Mouse (Mus musculus): ENCODE results near the gene Pofut1.

Pofut1 gene

GRCm38 (mm10) chr2:153241250-153242014 lies at the start of gene Pofut1, which contains the start of gene Plagl2:
Gene Pofut1, plus strand, starts transcription at chr2:153241533.
Gene Plagl2, minus strand, starts transcription at chr2:153241426.
- peak; percentile 71 for DNase-seq (ENCODE audit: low spot score)

GRCm38 (mm10) chr2:153194255-153194654 lies 47.1 kb upstream of the Pofut1 start:
- no peak for DNase-seq (ENCODE audit: low spot score)

GRCm38 (mm10) chr2:153198485-153198884 lies 42.8 kb upstream of the Pofut1 start:
- no peak for DNase-seq (ENCODE audit: low spot score)

- DNase-seq (ENCODE audit: low spot score): no peak
These were observed 42.2 kb upstream of the Pofut1 start for GRCm38 (mm10) chr2:153199114-153199513.

- DNase-seq (ENCODE audit: low spot score): no peak
These were observed 38.6 kb upstream of the Pofut1 start for GRCm38 (mm10) chr2:153202766-153203165.

GRCm38 (mm10) chr2:153208149-153208548 lies 33.2 kb upstream of the Pofut1 start:
- no peak for DNase-seq (ENCODE audit: low spot score)

- no peak for DNase-seq (ENCODE audit: low spot score)
These were observed 32.0 kb upstream of the Pofut1 start for GRCm38 (mm10) chr2:153209286-153209685.

GRCm38 (mm10) chr2:153211451-153211850 lies 29.9 kb upstream of the Pofut1 start:
- DNase-seq (ENCODE audit: low spot score): no peak

GRCm38 (mm10) chr2:153213351-153213750 lies 28.0 kb upstream of the Pofut1 start:
- DNase-seq (ENCODE audit: low spot score): no peak

GRCm38 (mm10) chr2:153214771-153215259 lies 26.5 kb upstream of the Pofut1 start:
- no peak for DNase-seq (ENCODE audit: low spot score)

GRCm38 (mm10) chr2:153215421-153215820 lies 25.9 kb upstream of the Pofut1 start:
- no peak for DNase-seq (ENCODE audit: low spot score)

GRCm38 (mm10) chr2:153217826-153218340 lies 23.4 kb upstream of the Pofut1 start:
- no peak for DNase-seq (ENCODE audit: low spot score)

GRCm38 (mm10) chr2:153218516-153218915 lies 22.8 kb upstream of the Pofut1 start:
- DNase-seq (ENCODE audit: low spot score): no peak

GRCm38 (mm10) chr2:153221620-153222019 lies 19.7 kb upstream of the Pofut1 start:
- DNase-seq (ENCODE audit: low spot score): no peak

- DNase-seq (ENCODE audit: low spot score): no peak
These were observed 19.2 kb upstream of the Pofut1 start for GRCm38 (mm10) chr2:153222130-153222529.

- no peak for DNase-seq (ENCODE audit: low spot score)
These were observed 18.8 kb upstream of the Pofut1 start for GRCm38 (mm10) chr2:153222566-153222965.

- peak; percentile 48 for DNase-seq (ENCODE audit: low spot score)
These were observed 16.3 kb upstream of the Pofut1 start, which contains the start of gene Tspyl3 for GRCm38 (mm10) chr2:153224946-153225594. Gene Tspyl3, minus strand, starts transcription at chr2:153225441.

GRCm38 (mm10) chr2:153225595-153225953 lies 15.8 kb upstream of the Pofut1 start:
- DNase-seq (ENCODE audit: low spot score): no peak

GRCm38 (mm10) chr2:153227959-153228358 lies 13.4 kb upstream of the Pofut1 start:
- DNase-seq (ENCODE audit: low spot score): no peak

- no peak for DNase-seq (ENCODE audit: low spot score)
These were observed 12.8 kb upstream of the Pofut1 start for GRCm38 (mm10) chr2:153228523-153228922.

- DNase-seq (ENCODE audit: low spot score): no peak
These were observed 4.1 kb upstream of the Pofut1 start for GRCm38 (mm10) chr2:153237193-153237592.

- DNase-seq (ENCODE audit: low spot score): no peak
These were observed 3.4 kb upstream of the Pofut1 start for GRCm38 (mm10) chr2:153237891-153238290.

- DNase-seq (ENCODE audit: low spot score): no peak
These were observed 2.9 kb upstream of the Pofut1 start for GRCm38 (mm10) chr2:153238406-153238805.

Data from ovary, postnatal 10 days (tissue).